Mouse (Mus musculus): ENCODE measurements around the gene Stxbp2. TPM values are rescaled to one million over a fixed set of nuclear protein-coding genes. Genes with fewer than 3 reads are reported as not detected.
A peak's percentile ranks its signal among the peaks of the same experiment; 100 is the strongest.

Gene Stxbp2
- polyA plus RNA-seq, 1 experiment from 2014 or later, result 41.4 TPM

DNA sequence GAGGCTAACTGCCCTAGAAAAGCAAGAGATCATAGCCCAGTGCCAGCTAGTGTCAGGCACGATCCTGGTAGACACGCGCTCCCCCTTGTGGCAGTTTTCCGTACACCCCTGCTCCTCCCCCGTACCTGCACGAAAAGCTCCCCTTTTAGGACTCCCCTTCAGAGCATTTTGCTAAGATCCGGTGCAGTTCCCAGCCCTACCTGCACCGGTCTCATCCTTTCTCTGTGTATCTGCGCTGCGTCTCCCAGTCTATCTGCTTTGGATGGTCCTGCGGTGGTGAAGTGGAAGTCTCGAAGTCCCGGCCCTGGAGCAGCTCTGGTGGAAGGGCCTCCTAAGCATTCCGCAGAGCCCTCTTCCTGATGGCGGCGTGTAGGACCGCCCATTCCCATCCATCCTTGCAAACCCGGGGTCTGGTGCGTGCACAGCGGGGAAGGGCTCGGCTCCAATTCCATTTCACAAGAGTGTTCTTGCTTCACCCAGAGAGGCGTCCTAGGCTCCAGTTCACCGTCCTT lies 41.3 kb downstream of the Stxbp2 start, which contains the start of gene Fcor:
Fcor (minus strand) TSS at position 383 of the 512 bp plus-strand sequence.
- peak; percentile 91 for ATAC-seq
- no peaks in the 10 kb centered on the region for H3K9me3 ChIP-seq (replicated peaks; ENCODE audit: control insufficient read depth, low read length, poor library complexity, severe bottlenecking)
- peak within 1 kb of the TSS; percentile 75 for H3K4me2 ChIP-seq (ENCODE audit: low read length)
- WGBS, result under 1% methylated on average over 23 of the region's 23 CpGs
- H3K9ac ChIP-seq (ENCODE audit: low read depth, low read length), result peak within 1 kb of the TSS; percentile 72
- peak within 1 kb of the TSS; percentile 55 for H3K4me3 ChIP-seq (ENCODE audit: low read depth, low read length)
- H3K36me3 ChIP-seq (ENCODE audit: control insufficient read depth, insufficient read depth, low read length), result no peaks in the 10 kb centered on the region
- H3K27me3 ChIP-seq (ENCODE audit: control insufficient read depth, insufficient read depth, low read depth, low read length), result no peaks in the 10 kb centered on the region
- H3K4me1 ChIP-seq (ENCODE audit: control insufficient read depth, insufficient read depth, low read length), result peaks cover 9% of the 10 kb centered on the region
- H3K27ac ChIP-seq (ENCODE audit: low read length), result peak within 1 kb of the TSS; percentile 91

DNA sequence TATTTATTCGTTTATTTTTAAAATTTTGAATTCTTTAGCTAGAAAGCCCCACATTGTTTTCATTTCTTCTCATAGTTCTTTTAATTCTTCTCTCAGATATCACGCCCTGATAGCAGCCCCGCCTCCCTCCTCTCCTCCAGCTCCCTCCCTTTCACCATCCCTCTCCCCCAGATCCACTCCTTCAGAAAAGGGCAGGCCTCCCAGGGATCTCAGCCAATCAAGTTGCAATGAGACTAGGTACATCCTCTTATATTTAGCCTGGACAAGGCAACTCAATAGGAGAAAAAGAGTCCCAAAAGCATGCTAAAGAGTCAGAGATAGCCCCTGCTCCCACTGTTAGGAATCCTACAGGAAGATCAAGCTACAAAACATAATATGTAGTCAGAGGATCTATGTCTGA lies 43.9 kb downstream of the Stxbp2 start:
- no peak for ATAC-seq
- Histone ChIP-seq H3K27ac (ENCODE audit: low read length) (no peak overlapping the region), H3K9ac (ENCODE audit: low read depth, low read length) (no peak overlapping the region), H3K27me3 (ENCODE audit: control insufficient read depth, insufficient read depth, low read depth, low read length) (no peaks in the 10 kb centered on the region), H3K9me3 (replicated peaks; ENCODE audit: control insufficient read depth, low read length, poor library complexity, severe bottlenecking) (no peaks in the 10 kb centered on the region), H3K4me1 (ENCODE audit: control insufficient read depth, insufficient read depth, low read length) (peaks cover 23% of the 10 kb centered on the region), H3K36me3 (ENCODE audit: control insufficient read depth, insufficient read depth, low read length) (peaks cover 10% of the 10 kb centered on the region), H3K4me3 (ENCODE audit: low read depth, low read length) (no peak overlapping the region), H3K4me2 (ENCODE audit: low read length) (no peak overlapping the region)
- WGBS, result 48% methylated on average over 3 of the region's 3 CpGs

DNA sequence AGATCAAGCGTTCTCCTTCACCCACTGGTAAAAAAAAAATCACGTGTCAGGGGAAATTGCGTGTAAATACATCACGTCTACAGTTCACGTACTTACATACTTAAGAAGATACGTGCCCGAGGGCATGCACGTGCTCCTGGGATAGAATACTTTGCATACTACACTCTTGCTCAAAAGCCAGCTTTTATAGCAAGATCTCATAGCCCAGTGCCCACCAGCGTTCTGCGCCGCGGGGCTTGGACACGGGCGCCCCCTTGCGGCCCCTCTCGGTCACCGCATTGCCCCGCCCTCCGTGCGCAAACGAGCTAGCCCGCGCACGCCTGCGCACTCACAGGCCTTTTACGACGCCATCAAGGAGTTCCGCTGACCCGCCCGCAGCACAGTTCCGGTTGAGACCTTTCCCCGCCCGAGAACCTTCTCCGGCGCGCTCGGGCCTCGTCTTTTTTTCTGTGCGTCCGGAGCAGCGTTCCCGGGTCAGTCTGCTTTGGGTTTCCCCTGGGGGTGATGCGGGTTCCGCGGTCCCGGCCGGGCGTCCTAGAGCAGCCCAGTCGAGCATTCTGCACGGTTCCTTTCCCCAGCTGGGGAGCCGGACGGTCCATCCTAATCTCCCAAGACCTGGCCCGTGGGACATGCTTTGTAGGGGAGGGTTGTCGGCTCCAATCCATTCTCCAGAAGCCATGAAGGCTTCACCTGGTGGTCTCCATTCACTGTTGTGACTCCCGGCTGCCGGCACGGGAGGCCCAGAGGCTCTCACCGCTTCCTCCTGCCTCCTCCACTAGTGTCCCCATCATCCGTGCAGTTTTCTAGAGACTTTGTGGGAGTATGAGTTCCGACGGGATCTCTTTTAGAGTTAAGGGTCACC lies 45.6 kb downstream of the Stxbp2 start, which contains the start of gene Trappc5:
Trappc5 (plus strand) TSS at position 169 of the 862 bp plus-strand sequence.
- H3K4me3 ChIP-seq (ENCODE audit: low read depth, low read length), result peak within 1 kb of the TSS; percentile 93
- peak; percentile 84 for ATAC-seq
- no peaks in the 10 kb centered on the region for H3K9me3 ChIP-seq (replicated peaks; ENCODE audit: control insufficient read depth, low read length, poor library complexity, severe bottlenecking)
- H3K9ac ChIP-seq (ENCODE audit: low read depth, low read length), result peak within 1 kb of the TSS; percentile 93
- H3K4me2 ChIP-seq (ENCODE audit: low read length), result peak within 1 kb of the TSS; percentile 96
- under 1% methylated on average over 61 of the region's 61 CpGs for WGBS
- no peaks in the 10 kb centered on the region for H3K27me3 ChIP-seq (ENCODE audit: control insufficient read depth, insufficient read depth, low read depth, low read length)
- peaks cover 21% of the 10 kb centered on the region for H3K4me1 ChIP-seq (ENCODE audit: control insufficient read depth, insufficient read depth, low read length)
- H3K27ac ChIP-seq (ENCODE audit: low read length), result peak within 1 kb of the TSS; percentile 85
- peaks cover 19% of the 10 kb centered on the region for H3K36me3 ChIP-seq (ENCODE audit: control insufficient read depth, insufficient read depth, low read length)

DNA sequence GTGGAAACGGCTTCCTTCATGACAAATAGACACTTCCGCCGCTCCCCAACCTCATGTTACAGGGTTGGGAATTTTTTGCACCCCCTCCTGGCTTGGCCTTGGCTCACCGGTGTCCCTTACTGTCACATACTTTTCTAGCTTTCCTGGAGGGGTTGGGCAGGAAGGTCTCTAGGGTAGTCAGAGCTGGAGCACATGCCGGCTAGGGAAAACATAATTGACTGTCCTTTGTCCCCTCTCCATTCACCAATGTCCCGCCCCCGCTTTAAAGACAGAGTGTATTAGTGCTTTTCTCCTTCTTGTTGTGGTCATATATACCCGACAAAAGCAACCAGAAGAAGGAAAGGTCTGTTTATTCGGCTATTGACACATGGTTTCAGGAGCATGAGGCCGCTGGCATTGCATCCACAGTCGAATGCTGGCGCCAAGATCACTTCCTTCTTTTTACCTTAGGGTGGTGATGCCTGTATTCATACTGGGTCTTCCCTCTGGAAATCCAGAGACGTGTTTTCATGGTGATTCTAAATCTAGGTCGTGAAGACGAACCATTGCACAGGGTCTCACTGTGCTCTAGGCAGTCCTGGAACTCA lies 46.3 kb downstream of the Stxbp2 start:
- peaks cover 20% of the 10 kb centered on the region for H3K4me1 ChIP-seq (ENCODE audit: control insufficient read depth, insufficient read depth, low read length)
- H3K27me3 ChIP-seq (ENCODE audit: control insufficient read depth, insufficient read depth, low read depth, low read length), result no peaks in the 10 kb centered on the region
- peak; percentile 1; the same call in 1 of the 2 replicates for ATAC-seq
- H3K9me3 ChIP-seq (replicated peaks; ENCODE audit: control insufficient read depth, low read length, poor library complexity, severe bottlenecking), result no peaks in the 10 kb centered on the region
- peak overlapping the region; percentile 85 for H3K27ac ChIP-seq (ENCODE audit: low read length)
- H3K4me3 ChIP-seq (ENCODE audit: low read depth, low read length), result peak overlapping the region; percentile 93
- H3K36me3 ChIP-seq (ENCODE audit: control insufficient read depth, insufficient read depth, low read length), result peaks cover 19% of the 10 kb centered on the region
- peak overlapping the region; percentile 93 for H3K9ac ChIP-seq (ENCODE audit: low read depth, low read length)
- H3K4me2 ChIP-seq (ENCODE audit: low read length), result peak overlapping the region; percentile 96
- WGBS, result 6% methylated on average over 15 of the region's 15 CpGs

DNA sequence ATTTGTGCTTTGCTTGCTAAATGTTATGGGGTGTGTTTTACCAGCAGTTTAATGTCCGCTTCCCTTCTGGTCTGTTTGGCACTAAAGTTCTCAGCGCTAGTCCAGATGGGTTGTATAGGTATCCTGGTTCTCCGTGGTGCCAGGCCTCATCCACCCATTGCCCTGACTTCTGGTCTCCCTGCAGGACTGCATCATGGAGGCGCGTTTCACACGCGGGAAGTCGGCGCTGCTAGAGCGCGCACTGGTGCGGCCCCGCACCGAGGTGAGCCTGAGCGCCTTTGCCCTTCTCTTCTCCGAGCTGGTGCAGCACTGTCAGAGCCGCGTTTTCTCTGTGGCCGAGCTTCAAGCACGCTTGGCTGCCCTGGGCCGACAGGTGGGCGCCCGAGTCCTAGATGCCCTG lies 48.1 kb downstream of the Stxbp2 start:
- H3K4me2 ChIP-seq (ENCODE audit: low read length), result no peak overlapping the region
- ATAC-seq, result no peak
- H3K9me3 ChIP-seq (replicated peaks; ENCODE audit: control insufficient read depth, low read length, poor library complexity, severe bottlenecking), result no peaks in the 10 kb centered on the region
- H3K4me3 ChIP-seq (ENCODE audit: low read depth, low read length), result no peak overlapping the region
- H3K27ac ChIP-seq (ENCODE audit: low read length), result no peak overlapping the region
- 96% methylated on average over 20 of the region's 23 CpGs for WGBS
- peaks cover 22% of the 10 kb centered on the region for H3K36me3 ChIP-seq (ENCODE audit: control insufficient read depth, insufficient read depth, low read length)
- H3K4me1 ChIP-seq (ENCODE audit: control insufficient read depth, insufficient read depth, low read length), result peaks cover 18% of the 10 kb centered on the region
- no peak overlapping the region for H3K9ac ChIP-seq (ENCODE audit: low read depth, low read length)
- no peaks in the 10 kb centered on the region for H3K27me3 ChIP-seq (ENCODE audit: control insufficient read depth, insufficient read depth, low read depth, low read length)

DNA sequence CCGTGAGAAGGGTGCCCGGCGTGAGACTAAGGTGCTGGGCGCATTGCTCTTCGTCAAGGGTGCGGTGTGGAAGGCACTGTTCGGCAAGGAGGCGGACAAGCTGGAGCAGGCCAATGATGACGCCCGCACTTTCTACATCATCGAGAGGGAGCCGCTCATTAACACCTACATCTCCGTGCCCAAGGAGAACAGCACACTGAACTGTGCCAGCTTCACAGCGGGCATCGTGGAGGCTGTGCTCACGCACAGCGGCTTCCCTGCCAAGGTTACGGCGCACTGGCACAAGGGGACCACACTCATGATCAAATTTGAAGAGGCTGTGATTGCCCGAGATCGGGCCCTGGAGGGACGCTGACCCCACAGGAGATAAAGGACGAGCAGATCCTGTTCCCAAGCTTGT lies 48.5 kb downstream of the Stxbp2 start:
- H3K4me1 ChIP-seq (ENCODE audit: control insufficient read depth, insufficient read depth, low read length), result peaks cover 18% of the 10 kb centered on the region
- no peaks in the 10 kb centered on the region for H3K9me3 ChIP-seq (replicated peaks; ENCODE audit: control insufficient read depth, low read length, poor library complexity, severe bottlenecking)
- no peak overlapping the region for H3K9ac ChIP-seq (ENCODE audit: low read depth, low read length)
- ATAC-seq, result no peak
- H3K4me3 ChIP-seq (ENCODE audit: low read depth, low read length), result no peak overlapping the region
- H3K4me2 ChIP-seq (ENCODE audit: low read length), result no peak overlapping the region
- H3K27me3 ChIP-seq (ENCODE audit: control insufficient read depth, insufficient read depth, low read depth, low read length), result no peaks in the 10 kb centered on the region
- WGBS, result 97% methylated on average over 23 of the region's 23 CpGs
- peaks cover 22% of the 10 kb centered on the region for H3K36me3 ChIP-seq (ENCODE audit: control insufficient read depth, insufficient read depth, low read length)
- H3K27ac ChIP-seq (ENCODE audit: low read length), result no peak overlapping the region

DNA sequence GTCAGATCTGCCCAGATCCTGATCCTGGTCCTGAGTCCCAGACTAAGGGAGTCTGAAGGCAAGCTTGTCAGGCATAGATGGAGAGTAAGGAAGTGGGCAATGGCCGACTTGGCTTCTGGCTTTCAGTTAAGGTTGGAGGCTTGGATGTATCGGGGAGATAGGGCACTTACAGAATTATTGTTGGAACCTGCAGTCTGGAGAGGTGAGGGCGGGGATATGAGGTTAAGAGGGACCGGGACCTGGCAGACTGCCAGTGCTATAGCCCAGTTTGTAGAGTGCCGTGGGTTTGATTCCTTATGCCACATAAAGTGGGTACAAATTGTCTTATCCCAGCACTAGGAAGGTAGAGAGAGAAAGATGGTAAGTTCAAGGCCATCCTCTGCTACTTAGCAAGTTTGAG lies 48.9 kb downstream of the Stxbp2 start:
- Histone ChIP-seq H3K36me3 (ENCODE audit: control insufficient read depth, insufficient read depth, low read length) (peaks cover 22% of the 10 kb centered on the region), H3K9ac (ENCODE audit: low read depth, low read length) (no peak overlapping the region), H3K27me3 (ENCODE audit: control insufficient read depth, insufficient read depth, low read depth, low read length) (no peaks in the 10 kb centered on the region), H3K9me3 (replicated peaks; ENCODE audit: control insufficient read depth, low read length, poor library complexity, severe bottlenecking) (no peaks in the 10 kb centered on the region), H3K27ac (ENCODE audit: low read length) (no peak overlapping the region), H3K4me2 (ENCODE audit: low read length) (no peak overlapping the region), H3K4me3 (ENCODE audit: low read depth, low read length) (no peak overlapping the region), H3K4me1 (ENCODE audit: control insufficient read depth, insufficient read depth, low read length) (peaks cover 18% of the 10 kb centered on the region)
- WGBS, result 96% methylated on average over 5 of the region's 5 CpGs
- ATAC-seq, result no peak

DNA sequence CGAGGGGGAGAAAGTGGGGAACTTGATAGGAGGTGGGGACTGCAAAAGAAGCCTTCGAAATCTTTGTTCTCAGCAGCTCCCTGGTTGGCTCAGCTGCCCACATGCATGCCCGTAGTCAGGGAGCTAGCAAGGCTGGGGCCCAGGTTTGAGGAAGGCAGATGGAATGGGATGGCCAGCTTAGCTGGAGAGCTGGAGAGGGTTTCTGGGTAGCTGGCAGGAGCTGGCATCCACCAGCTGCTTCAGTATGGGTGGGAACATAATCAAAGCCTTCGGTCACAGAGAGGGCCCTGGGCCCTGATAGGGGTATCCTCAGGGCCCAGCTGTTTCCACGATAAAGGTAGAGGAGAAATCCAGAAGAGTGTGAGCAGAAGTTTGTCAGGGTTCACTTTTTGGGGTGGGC lies 51.7 kb downstream of the Stxbp2 start:
- H3K9me3 ChIP-seq (replicated peaks; ENCODE audit: control insufficient read depth, low read length, poor library complexity, severe bottlenecking), result no peaks in the 10 kb centered on the region
- no peak for ATAC-seq
- H3K4me3 ChIP-seq (ENCODE audit: low read depth, low read length), result no peak overlapping the region
- no peaks in the 10 kb centered on the region for H3K27me3 ChIP-seq (ENCODE audit: control insufficient read depth, insufficient read depth, low read depth, low read length)
- no peak overlapping the region for H3K9ac ChIP-seq (ENCODE audit: low read depth, low read length)
- H3K4me2 ChIP-seq (ENCODE audit: low read length), result no peak overlapping the region
- H3K4me1 ChIP-seq (ENCODE audit: control insufficient read depth, insufficient read depth, low read length), result peaks cover 11% of the 10 kb centered on the region
- no peak overlapping the region for H3K27ac ChIP-seq (ENCODE audit: low read length)
- WGBS, result 91% methylated on average over 5 of the region's 5 CpGs
- peaks cover 22% of the 10 kb centered on the region for H3K36me3 ChIP-seq (ENCODE audit: control insufficient read depth, insufficient read depth, low read length)

Data from midbrain, embryonic 16.5 days (tissue).